Mouse (Mus musculus) heart, postnatal 4 days (tissue): ENCODE results near the gene Bub3. TPM values are rescaled to one million over a fixed set of nuclear protein-coding genes. Genes with fewer than 3 reads are reported as not detected.

Source experiments
- DNase-seq: peaks from one replicate; pipeline ENCODE4 v3.0.0; 2021
- total RNA-seq, 2 experiments: library from RNA; stranded (reverse); gene quantifications; 2 replicates each; pipeline ENCODE4 v1.2.3; 2021

The Bub3 gene
- total RNA-seq, 2 experiments from 2014 or later, result 68.6 to 70.0 TPM

- no peak for DNase-seq
Measured at GRCm38 (mm10) chr7:131556541-131557271, 3.3 kb upstream of the Bub3 start.

- no peak for DNase-seq
Measured at GRCm38 (mm10) chr7:131557751-131558150, 2.3 kb upstream of the Bub3 start.

- no peak for DNase-seq
Measured at GRCm38 (mm10) chr7:131560697-131561042, 648 bp downstream of the Bub3 start.

GRCm38 (mm10) chr7:131575246-131575645 is 15.2 kb downstream of the Bub3 start:
- no peak for DNase-seq

GRCm38 (mm10) chr7:131582178-131582577 is 22.2 kb downstream of the Bub3 start:
- no peak for DNase-seq

- no peak for DNase-seq
Measured at GRCm38 (mm10) chr7:131585551-131585950, 25.5 kb downstream of the Bub3 start.

- DNase-seq, result no peak
Measured at GRCm38 (mm10) chr7:131597779-131598482, 37.9 kb downstream of the Bub3 start.

GRCm38 (mm10) chr7:131598483-131598824 is 38.4 kb downstream of the Bub3 start:
- peak; percentile 15 for DNase-seq

GRCm38 (mm10) chr7:131602106-131602505 is 42.1 kb downstream of the Bub3 start:
- DNase-seq, result no peak

- DNase-seq, result no peak
Measured at GRCm38 (mm10) chr7:131603186-131603585, 43.2 kb downstream of the Bub3 start.

- DNase-seq, result no peak
Measured at GRCm38 (mm10) chr7:131604946-131605345, 44.9 kb downstream of the Bub3 start.

GRCm38 (mm10) chr7:131605481-131605880 is 45.5 kb downstream of the Bub3 start:
- no peak for DNase-seq

GRCm38 (mm10) chr7:131608049-131608448 is 48.0 kb downstream of the Bub3 start:
- no peak for DNase-seq

- no peak for DNase-seq
Measured at GRCm38 (mm10) chr7:131609677-131610076, 49.7 kb downstream of the Bub3 start.

Other genes with a start within 250 kb of the Bub3 start
- gene Cuzd1, start 237.9 kb upstream of the Bub3 start, total RNA-seq, result under 1 TPM; 0.38 to 0.41 TPM
- gene Fam24b, start 230.7 kb upstream of the Bub3 start, total RNA-seq, result not detected
- gene Fam24a, start 226.4 kb upstream of the Bub3 start, total RNA-seq, result not detected
- gene 2310057M21Rik, start 197.5 kb upstream of the Bub3 start, total RNA-seq, result 10 to 100 TPM; 17.7 to 19.4 TPM
- gene Pstk, start 189.1 kb upstream of the Bub3 start, total RNA-seq, result 10 to 100 TPM; 59.7 to 61.8 TPM
- 10 to 100 TPM; 28.8 to 31.1 TPM for gene Ikzf5, start 149.7 kb upstream of the Bub3 start, total RNA-seq
- 10 to 100 TPM; 62.5 to 67.0 TPM for gene Acadsb, start 149.6 kb upstream of the Bub3 start, total RNA-seq
- gene Hmx3, start 17.4 kb upstream of the Bub3 start, total RNA-seq, result not detected
- not detected for gene Hmx2, start 11.4 kb upstream of the Bub3 start, total RNA-seq